Mouse (Mus musculus): ENCODE results near the gene 2610318N02Rik.

DNA sequence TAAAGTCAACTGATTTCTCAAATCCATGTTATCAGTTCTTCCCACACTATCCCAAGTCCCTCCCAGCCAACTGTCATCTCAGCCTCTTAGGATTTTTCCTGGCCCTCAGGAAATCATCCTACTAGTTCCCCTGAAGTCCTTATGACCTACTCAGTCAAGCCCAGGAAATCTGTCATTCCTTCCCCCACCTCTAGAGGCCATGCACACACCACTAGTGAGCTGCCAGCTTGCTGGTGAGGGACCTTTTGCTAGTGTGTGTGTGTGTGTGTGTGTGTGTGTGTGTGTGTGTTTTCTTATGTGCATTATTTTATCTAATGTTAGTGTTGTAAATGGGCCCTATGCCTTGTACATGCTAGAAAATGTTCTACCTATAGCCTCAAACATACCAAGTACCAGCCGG lies 2.3 kb upstream of the 2610318N02Rik start:
- TF ChIP-seq POLR2A (IDR thresholded peaks at IDR 0.05; ENCODE audit: borderline replicate concordance, extremely low read depth, insufficient read depth, insufficient read length, poor library complexity, severe bottlenecking): no peak
- TF ChIP-seq CTCF (IDR thresholded peaks at IDR 0.05; ENCODE audit: borderline replicate concordance, extremely low read depth, insufficient read depth, insufficient read length): peak; percentile 54; the same call in 1 of the 2 replicates

Data from brain, embryonic 14.5 days (tissue).